Mouse (Mus musculus): ENCODE data around the gene Pex5.

GRCm38 (mm10) chr6:124353246-124353645 is 61.6 kb downstream of the Pex5 start:
- TF ChIP-seq EP300 (IDR thresholded peaks at IDR 0.05; ENCODE audit: low read depth): no peak
- TF ChIP-seq CTCF (IDR thresholded peaks at IDR 0.05; ENCODE audit: low read depth): no peak

Measured in liver, postnatal 0 days (tissue).